Mouse (Mus musculus) bone marrow macrophage, adult 2 months (primary cell): ENCODE measurements around the gene Mindy1.

Experiments
- CTCF ChIP-seq: IDR thresholded peaks from 2 replicates; pipeline ENCODE4 v1.5.1; 2012; ENCODE audit warnings: low read depth, mild to moderate bottlenecking, low read length, moderate library complexity
- POLR2A ChIP-seq: IDR thresholded peaks from 2 replicates; pipeline ENCODE4 v1.6.1; 2012; ENCODE audit warnings: mild to moderate bottlenecking, low read depth, low read length, borderline replicate concordance

GRCm38 (mm10) chr3:95246465-95247231, 34.5 kb upstream of the Mindy1 start:
- TF ChIP-seq POLR2A (no peak), CTCF (no peak)
